ENCODE assay signal across 12 mouse cellular contexts in the genomic region with DNA sequence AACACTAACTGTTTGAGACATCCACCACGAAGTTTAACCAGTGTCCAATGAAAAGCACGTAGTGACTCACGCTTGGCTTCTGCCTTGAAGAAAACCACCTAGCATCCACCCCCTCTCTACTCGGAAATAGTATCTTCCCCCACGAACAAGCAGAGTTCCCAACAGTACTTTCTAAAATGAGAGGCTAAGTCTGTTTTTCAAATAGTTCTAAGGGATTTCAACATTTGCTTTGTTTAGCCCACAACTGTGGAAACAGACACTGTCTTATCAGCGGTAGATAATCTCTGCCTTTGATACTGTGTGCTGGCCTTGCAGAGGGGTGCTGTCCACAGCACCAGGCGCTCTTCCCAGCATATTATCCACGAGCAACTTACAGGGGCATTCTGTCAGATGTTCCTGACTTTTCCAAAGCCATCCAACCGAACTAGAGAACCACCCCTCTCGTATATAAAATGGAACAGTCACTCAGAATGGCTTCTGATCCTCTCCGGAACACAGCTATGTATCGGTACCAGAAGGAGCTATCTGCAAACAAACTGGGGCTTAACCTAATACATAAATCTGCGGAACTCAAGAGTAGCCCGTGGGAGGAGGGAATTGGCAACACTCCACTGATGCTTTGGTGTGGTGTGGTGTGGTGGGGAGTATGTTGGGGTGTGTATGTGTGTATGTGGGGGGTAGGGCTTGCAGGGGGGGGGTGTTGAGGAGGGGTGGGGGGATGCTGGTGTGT.
A peak's percentile ranks its signal among the peaks of the same experiment; 100 is the strongest.
DNase-seq lines count a peak whose midpoint lies in the region; ATAC-seq and TF ChIP-seq lines count a peak whose summit lies in the region.
"Had no signal": no experiment of that assay in that cellular context is flagged by ENCODE, and none has a peak within 500 bp of the region (broad histone marks: within the 10 kb centered on the region; RNA-seq: fewer than 3 reads in every experiment).

No protein-coding gene starts in this region.

- intact Hi-C loops in heart, adult 2 months (cut with DNase I): no loop called here

- no peak for TF ChIP-seq EP300 in heart, adult 2 months (IDR thresholded peaks at IDR 0.05; ENCODE audit: insufficient read depth, low read depth, low read length)

- H3K9me3 ChIP-seq in heart, embryonic 11.5 days (replicated peaks; ENCODE audit: control insufficient read depth, low read length): no peaks in the 10 kb centered on the region
- H3K9me3 ChIP-seq in lung, embryonic 14.5 days (ENCODE audit: low read depth, low read length): no peaks in the 10 kb centered on the region
- no peaks in the 10 kb centered on the region for H3K9me3 ChIP-seq in forebrain, embryonic 14.5 days (replicated peaks; ENCODE audit: control insufficient read depth, low read length)
- H3K9me3 ChIP-seq: liver, embryonic 13.5 days had no signal

- no peak for ATAC-seq in heart, embryonic 11.5 days (replicated peaks; ENCODE audit: insufficient number of reproducible peaks, low FRiP score, low TSS enrichment)
- no peak for ATAC-seq in lung, embryonic 14.5 days (ENCODE audit: insufficient read depth)
- no peak for ATAC-seq in forebrain, embryonic 14.5 days

- H3K36me3 ChIP-seq in heart, embryonic 11.5 days (ENCODE audit: control insufficient read depth, insufficient read depth, low read length): 0 out of 2 replicates have a peak, but pooled peaks cover 4% of the 10 kb centered on the region
- H3K36me3 ChIP-seq in heart, adult 2 months (ENCODE audit: control insufficient read depth, insufficient read depth, low read length): peaks cover 8% of the 10 kb centered on the region
- peaks cover 26% of the 10 kb centered on the region for H3K36me3 ChIP-seq in lung, embryonic 14.5 days (ENCODE audit: insufficient read depth)
- 0 out of 2 replicates have a peak, but pooled peaks cover 6% of the 10 kb centered on the region for H3K36me3 ChIP-seq in forebrain, embryonic 14.5 days (ENCODE audit: control insufficient read depth, insufficient read depth, low read length)

- H3K4me2 ChIP-seq in heart, embryonic 11.5 days: no peak overlapping the region
- H3K4me2 ChIP-seq in lung, embryonic 14.5 days: no peak overlapping the region
- no peak overlapping the region for H3K4me2 ChIP-seq in forebrain, embryonic 14.5 days (ENCODE audit: low read length)
- H3K4me2 ChIP-seq: liver, embryonic 13.5 days had no signal

- TF ChIP-seq POLR2A in heart, adult 2 months (IDR thresholded peaks at IDR 0.05; ENCODE audit: insufficient read depth, low read depth, low read length): no peak

- H3K79me2 ChIP-seq in heart, adult 2 months (replicated peaks; ENCODE audit: control insufficient read depth, insufficient read depth, low read length): peaks cover 2% of the 10 kb centered on the region

- no peak for DNase-seq in heart, adult 2 months
- peak; percentile 45 for DNase-seq in lung, embryonic 14.5 days
- no peak for DNase-seq in lung, adult 18-20 months
- DNase-seq in forebrain, embryonic 14.5 days (ENCODE audit: low spot score): no peak
- peak; percentile 47 for DNase-seq in right cerebral cortex, postnatal 25 days
- DNase-seq in urinary bladder, postnatal 10 days (ENCODE audit: low spot score): no peak
- no peak for DNase-seq in cerebellum, adult 18-20 months
- DNase-seq: adrenal gland, postnatal 25 days; kidney, adult 18-20 months; liver, embryonic 13.5 days; thymus, adult 18-20 months had no signal

- 54% methylated on average over 14 of the region's 14 CpGs for WGBS in heart, embryonic 11.5 days (ENCODE audit: insufficient replicate concordance)
- 44% methylated on average over 14 of the region's 14 CpGs for WGBS in heart, adult 2 months
- 39% methylated on average over 14 of the region's 14 CpGs for WGBS in lung, embryonic 14.5 days
- WGBS in forebrain, embryonic 14.5 days: 67% methylated on average over 14 of the region's 14 CpGs

- no peak overlapping the region for H3K4me3 ChIP-seq in heart, embryonic 11.5 days (ENCODE audit: low read depth, low read length)
- no peak overlapping the region for H3K4me3 ChIP-seq in heart, adult 2 months
- H3K4me3 ChIP-seq in lung, embryonic 14.5 days (ENCODE audit: low read depth, low read length): no peak overlapping the region
- no peak overlapping the region for H3K4me3 ChIP-seq in forebrain, embryonic 14.5 days (ENCODE audit: low read depth, low read length)
- H3K4me3 ChIP-seq: liver, embryonic 13.5 days had no signal

- TF ChIP-seq CTCF in heart, adult 2 months (IDR thresholded peaks at IDR 0.05): no peak
- no peak for TF ChIP-seq CTCF in lung, embryonic 14.5 days (IDR thresholded peaks at IDR 0.05; ENCODE audit: low read depth)

- H3K4me1 ChIP-seq in heart, embryonic 11.5 days (ENCODE audit: control insufficient read depth, insufficient read depth, low read length): peaks cover 58% of the 10 kb centered on the region
- peaks cover 14% of the 10 kb centered on the region for H3K4me1 ChIP-seq in heart, adult 2 months (ENCODE audit: control insufficient read depth, insufficient read depth, low read length)
- peaks cover 19% of the 10 kb centered on the region; the same call in 1 of the 2 replicates for H3K4me1 ChIP-seq in lung, embryonic 14.5 days (ENCODE audit: insufficient read depth)
- H3K4me1 ChIP-seq in forebrain, embryonic 14.5 days (ENCODE audit: control insufficient read depth, insufficient read depth, low read length): peaks cover 59% of the 10 kb centered on the region

- H3K9ac ChIP-seq in heart, embryonic 11.5 days (ENCODE audit: low read depth, low read length): no peak overlapping the region
- H3K9ac ChIP-seq in heart, adult 2 months (ENCODE audit: low read depth, low read length): no peak overlapping the region
- no peak overlapping the region for H3K9ac ChIP-seq in lung, embryonic 14.5 days
- H3K9ac ChIP-seq in forebrain, embryonic 14.5 days (ENCODE audit: low read length): no peak overlapping the region
- H3K9ac ChIP-seq: liver, embryonic 13.5 days had no signal

- H3K27ac ChIP-seq in heart, embryonic 11.5 days (ENCODE audit: low read depth, low read length): peak overlapping the region; percentile 6; the same call in 1 of the 2 replicates
- no peak overlapping the region for H3K27ac ChIP-seq in heart, adult 2 months
- peak overlapping the region; percentile 20; the same call in 1 of the 2 replicates for H3K27ac ChIP-seq in lung, embryonic 14.5 days (ENCODE audit: low read depth)
- peak overlapping the region; percentile 39; the same call in 1 of the 2 replicates for H3K27ac ChIP-seq in forebrain, embryonic 14.5 days (ENCODE audit: low read depth, low read length)
- H3K27ac ChIP-seq: liver, embryonic 13.5 days had no signal

- no peaks in the 10 kb centered on the region for H3K27me3 ChIP-seq in heart, embryonic 11.5 days (ENCODE audit: control insufficient read depth, insufficient read depth, low read length)
- H3K27me3 ChIP-seq in heart, adult 2 months (ENCODE audit: control insufficient read depth, insufficient read depth, low read length): no peaks in the 10 kb centered on the region
- H3K27me3 ChIP-seq in lung, embryonic 14.5 days (ENCODE audit: insufficient read depth, low read length): no peaks in the 10 kb centered on the region
- H3K27me3 ChIP-seq in forebrain, embryonic 14.5 days (replicated peaks; ENCODE audit: control insufficient read depth, insufficient read depth, low read length): no peaks in the 10 kb centered on the region
- H3K27me3 ChIP-seq: liver, embryonic 13.5 days had no signal

Comparison
In these comparisons a context has a peak if more than half of its experiments do, and no peak if none do; other contexts are left out.
1. DNase-seq: peak in lung, embryonic 14.5 days (single experiment) and right cerebral cortex, postnatal 25 days (single experiment); none in heart, adult 2 months (0 of 2), lung, adult 18-20 months (0 of 2), forebrain, embryonic 14.5 days (single experiment), urinary bladder, postnatal 10 days (single experiment) and cerebellum, adult 18-20 months (0 of 2).